Mouse (Mus musculus) right cerebral cortex, postnatal 25 days (tissue): ENCODE results near the gene Odf3.

ENCODE experiments used
- DNase-seq: peaks from one replicate; pipeline ENCODE4 v3.0.0; 2022

Gene Odf3

GRCm38 (mm10) chr7:140844905-140845665 is 2.5 kb upstream of the Odf3 start, which contains the start of gene Scgb1c1:
Gene Scgb1c1 (plus strand): TSS chr7:140845547.
- peak; percentile 81 for DNase-seq

- no peak for DNase-seq
Observed at GRCm38 (mm10) chr7:140845683-140846082, 1.9 kb upstream of the Odf3 start.

GRCm38 (mm10) chr7:140846676-140847075 is 929 bp upstream of the Odf3 start:
- DNase-seq = no peak

GRCm38 (mm10) chr7:140848591-140848990 is 986 bp downstream of the Odf3 start:
- no peak for DNase-seq

- DNase-seq = no peak
Observed at GRCm38 (mm10) chr7:140851916-140852315, 4.3 kb downstream of the Odf3 start.

- no peak for DNase-seq
Observed at GRCm38 (mm10) chr7:140853386-140853785, 5.8 kb downstream of the Odf3 start.

GRCm38 (mm10) chr7:140854483-140854882 is 6.9 kb downstream of the Odf3 start:
- no peak for DNase-seq

- DNase-seq = no peak
Observed at GRCm38 (mm10) chr7:140855181-140855580, 7.6 kb downstream of the Odf3 start.

GRCm38 (mm10) chr7:140855860-140856784 is 8.5 kb downstream of the Odf3 start, which contains the start of gene Gm45785:
Gene Gm45785 (minus strand): TSS chr7:140856331.
- peak; percentile 81 for DNase-seq

GRCm38 (mm10) chr7:140856785-140857549 is 9.4 kb downstream of the Odf3 start, which contains the start of gene Ric8a:
Gene Ric8a (plus strand): TSS chr7:140856957.
- DNase-seq = peak; percentile 91

GRCm38 (mm10) chr7:140857550-140858505 is 10.2 kb downstream of the Odf3 start, which contains the start of gene Bet1l:
Gene Bet1l (minus strand): TSS chr7:140857577.
- peak; percentile 28 for DNase-seq

- no peak for DNase-seq
Observed at GRCm38 (mm10) chr7:140858746-140859145, 11.1 kb downstream of the Odf3 start.

- DNase-seq = no peak
Observed at GRCm38 (mm10) chr7:140859997-140860396, 12.4 kb downstream of the Odf3 start.

GRCm38 (mm10) chr7:140860728-140861127 is 13.1 kb downstream of the Odf3 start:
- no peak for DNase-seq

- no peak for DNase-seq
Observed at GRCm38 (mm10) chr7:140864761-140865160, 17.2 kb downstream of the Odf3 start.

- DNase-seq = no peak
Observed at GRCm38 (mm10) chr7:140874224-140874623, 26.6 kb downstream of the Odf3 start.

- no peak for DNase-seq
Observed at GRCm38 (mm10) chr7:140877364-140877763, 29.8 kb downstream of the Odf3 start.

- no peak for DNase-seq
Observed at GRCm38 (mm10) chr7:140879355-140879754, 31.8 kb downstream of the Odf3 start.

- no peak for DNase-seq
Observed at GRCm38 (mm10) chr7:140880419-140880818, 32.8 kb downstream of the Odf3 start.

- DNase-seq = no peak
Observed at GRCm38 (mm10) chr7:140880865-140881515, 33.4 kb downstream of the Odf3 start.
